Mouse (Mus musculus) kidney, postnatal 14 days (tissue): ENCODE results near the gene Ctrb1.

ENCODE experiments used
- DNase-seq: peaks from one replicate; pipeline ENCODE4 v3.0.0; 2022; ENCODE audit warnings: mixed read lengths

The Ctrb1 gene

GRCm38 (mm10) chr8:111716603-111717487 lies 26.0 kb upstream of the Ctrb1 start:
- peak; percentile 57 for DNase-seq

GRCm38 (mm10) chr8:111715514-111715913 lies 24.7 kb upstream of the Ctrb1 start:
- DNase-seq: no peak

GRCm38 (mm10) chr8:111714295-111714694 lies 23.5 kb upstream of the Ctrb1 start:
- DNase-seq: no peak

GRCm38 (mm10) chr8:111713817-111714216 lies 23.0 kb upstream of the Ctrb1 start:
- no peak for DNase-seq

GRCm38 (mm10) chr8:111713291-111713690 lies 22.5 kb upstream of the Ctrb1 start:
- DNase-seq: no peak

- DNase-seq: peak; percentile 77
These were observed 21.8 kb upstream of the Ctrb1 start for GRCm38 (mm10) chr8:111712588-111712987.

GRCm38 (mm10) chr8:111712135-111712534 lies 21.3 kb upstream of the Ctrb1 start:
- DNase-seq: no peak

GRCm38 (mm10) chr8:111710777-111711485 lies 20.1 kb upstream of the Ctrb1 start:
- DNase-seq: no peak

- peak; percentile 80 for DNase-seq
These were observed 18.4 kb upstream of the Ctrb1 start for GRCm38 (mm10) chr8:111709223-111709622.

GRCm38 (mm10) chr8:111708265-111708664 lies 17.5 kb upstream of the Ctrb1 start:
- peak; percentile 85 for DNase-seq

- DNase-seq: no peak
These were observed 14.9 kb upstream of the Ctrb1 start for GRCm38 (mm10) chr8:111705699-111706098.

GRCm38 (mm10) chr8:111705222-111705621 lies 14.4 kb upstream of the Ctrb1 start:
- no peak for DNase-seq

- DNase-seq: no peak
These were observed 13.8 kb upstream of the Ctrb1 start for GRCm38 (mm10) chr8:111704585-111704984.

- no peak for DNase-seq
These were observed 10.6 kb upstream of the Ctrb1 start for GRCm38 (mm10) chr8:111701380-111701779.

GRCm38 (mm10) chr8:111700740-111701139 lies 9.9 kb upstream of the Ctrb1 start:
- DNase-seq: no peak

- no peak for DNase-seq
These were observed 9.4 kb upstream of the Ctrb1 start for GRCm38 (mm10) chr8:111700201-111700600.

GRCm38 (mm10) chr8:111699035-111699434 lies 8.2 kb upstream of the Ctrb1 start:
- no peak for DNase-seq

GRCm38 (mm10) chr8:111697655-111698054 lies 6.8 kb upstream of the Ctrb1 start:
- DNase-seq: no peak

GRCm38 (mm10) chr8:111695441-111695840 lies 4.6 kb upstream of the Ctrb1 start:
- no peak for DNase-seq

- no peak for DNase-seq
These were observed 2.5 kb upstream of the Ctrb1 start for GRCm38 (mm10) chr8:111693261-111693741.

- no peak for DNase-seq
These were observed 3.9 kb downstream of the Ctrb1 start for GRCm38 (mm10) chr8:111686881-111687280.

GRCm38 (mm10) chr8:111682521-111682920 lies 8.3 kb downstream of the Ctrb1 start:
- no peak for DNase-seq

- no peak for DNase-seq
These were observed 9.7 kb downstream of the Ctrb1 start for GRCm38 (mm10) chr8:111681153-111681552.
